Mouse (Mus musculus): ENCODE data around the gene Tmc3. TPM values are rescaled to one million over a fixed set of nuclear protein-coding genes. Genes with fewer than 3 reads are reported as not detected.
A peak's percentile ranks its signal among the peaks of the same experiment; 100 is the strongest.

Tmc3 gene
- polyA plus RNA-seq, 1 experiment: 0.77 TPM

DNA sequence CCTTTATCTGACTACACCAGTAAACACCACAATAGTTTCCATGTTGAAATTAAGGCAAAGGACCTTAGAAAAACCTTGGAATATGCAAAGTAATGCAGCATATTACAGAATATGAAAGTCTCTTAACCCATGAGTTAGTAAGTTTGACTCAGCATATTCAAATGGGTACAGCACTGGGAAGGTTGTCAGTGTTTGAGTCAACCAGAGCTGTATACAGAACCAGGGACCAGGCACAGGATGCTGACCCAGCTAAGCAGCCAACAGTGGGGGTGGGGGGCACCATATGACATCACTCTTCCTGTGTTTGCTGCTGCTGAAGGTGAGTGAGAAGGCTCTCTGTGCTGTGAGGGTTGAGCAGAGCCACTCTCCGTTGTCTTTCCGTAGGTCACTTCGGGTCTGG, 12.3 kb downstream of the Tmc3 start:
- H3K27me3 ChIP-seq (ENCODE audit: control insufficient read depth, insufficient read depth, low read length): no peaks in the 10 kb centered on the region
- no peaks in the 10 kb centered on the region for H3K4me1 ChIP-seq (ENCODE audit: control insufficient read depth, insufficient read depth, insufficient read length)
- TF ChIP-seq POLR2A (IDR thresholded peaks at IDR 0.05; ENCODE audit: low read depth, low read length) (no peak), CTCF (IDR thresholded peaks at IDR 0.05; ENCODE audit: extremely low read depth, insufficient read depth, insufficient read length, insufficient replicate concordance) (no peak)
- 89% methylated on average over 3 of the region's 3 CpGs for WGBS
- H3K36me3 ChIP-seq (ENCODE audit: control insufficient read depth, insufficient read depth, low read length): no peaks in the 10 kb centered on the region
- H3K27ac ChIP-seq (ENCODE audit: insufficient read depth, low read length): no peak overlapping the region
- no peak for DNase-seq (ENCODE audit: low read depth in 1 of 2, low spot score in 2 of 2)
- H3K4me3 ChIP-seq (ENCODE audit: extremely low read depth, insufficient read depth, insufficient read length): no peak overlapping the region

DNA sequence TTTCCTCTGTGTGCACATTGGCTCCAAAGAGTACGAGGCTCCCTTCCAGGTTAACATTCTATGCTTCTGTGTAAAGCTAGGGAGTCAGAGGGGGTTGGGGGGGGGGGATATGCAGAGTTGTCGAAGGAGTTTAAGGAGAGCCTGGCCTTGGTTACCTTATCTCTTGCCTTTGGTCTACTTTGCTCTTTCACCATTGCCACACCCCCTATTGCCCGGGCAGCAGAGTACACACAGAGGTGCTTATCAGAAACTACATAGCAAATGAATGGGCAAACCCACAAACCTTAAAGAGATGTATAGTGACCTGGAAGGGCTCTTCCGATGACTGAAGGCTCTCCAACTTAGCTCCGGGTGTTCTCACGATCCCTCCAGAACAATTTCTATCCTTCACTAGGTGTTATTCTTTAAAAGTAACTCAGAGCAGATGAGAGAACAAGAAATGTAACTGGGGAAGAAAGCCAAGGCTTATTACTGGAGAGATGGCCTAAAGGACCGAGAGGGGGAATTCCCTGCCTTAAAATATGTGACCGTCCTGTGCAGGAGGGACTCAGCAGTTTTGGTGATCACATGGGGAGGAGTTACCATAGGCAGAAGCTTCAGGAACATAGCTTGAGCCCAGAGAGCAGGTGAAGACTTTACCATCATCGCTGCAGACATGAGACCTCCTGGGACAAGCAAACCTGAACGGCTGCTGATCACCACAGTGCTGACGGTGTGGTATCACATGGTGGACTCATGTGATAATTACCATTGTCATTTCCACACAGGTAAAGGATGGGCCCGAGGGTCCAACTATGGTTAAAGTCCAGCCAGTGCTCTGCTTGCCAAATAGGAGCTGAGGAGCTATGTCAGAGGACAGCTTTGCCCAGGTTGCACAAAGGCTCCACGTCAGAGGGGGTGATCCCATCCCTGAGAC, 14.5 kb downstream of the Tmc3 start:
- no peaks in the 10 kb centered on the region for H3K36me3 ChIP-seq (ENCODE audit: control insufficient read depth, insufficient read depth, low read length)

DNA sequence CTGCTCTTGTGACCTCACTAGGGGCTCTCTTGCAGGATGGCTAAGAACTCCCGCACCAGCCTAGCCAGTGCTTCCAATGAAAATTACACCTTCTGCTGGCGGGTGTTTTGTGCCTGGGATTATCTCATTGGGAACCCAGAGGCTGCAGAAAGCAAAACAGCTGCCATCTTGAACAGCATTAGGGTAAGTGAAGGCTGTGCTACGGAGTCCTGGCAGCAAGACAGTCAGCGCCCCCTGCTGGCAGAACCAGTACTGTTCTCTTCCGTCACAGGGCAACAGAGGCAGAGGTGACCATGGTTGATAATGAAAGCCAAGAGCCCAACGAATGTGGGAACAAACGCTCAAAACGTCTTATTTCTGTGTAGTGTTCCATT, 15.2 kb downstream of the Tmc3 start:
- Histone ChIP-seq H3K27me3 (ENCODE audit: control insufficient read depth, insufficient read depth, low read length) (no peaks in the 10 kb centered on the region), H3K27ac (ENCODE audit: insufficient read depth, low read length) (no peak overlapping the region), H3K36me3 (ENCODE audit: control insufficient read depth, insufficient read depth, low read length) (no peaks in the 10 kb centered on the region), H3K4me1 (ENCODE audit: control insufficient read depth, insufficient read depth, insufficient read length) (no peaks in the 10 kb centered on the region), H3K4me3 (ENCODE audit: extremely low read depth, insufficient read depth, insufficient read length) (no peak overlapping the region)
- DNase-seq (ENCODE audit: low read depth in 1 of 2, low spot score in 2 of 2): peak; percentile 31 to 56
- 55% methylated on average over 8 of the region's 8 CpGs for WGBS
- peak; percentile 72; the same call in 1 of the 2 replicates for TF ChIP-seq CTCF (IDR thresholded peaks at IDR 0.05; ENCODE audit: extremely low read depth, insufficient read depth, insufficient read length, insufficient replicate concordance)
- no peak for TF ChIP-seq POLR2A (IDR thresholded peaks at IDR 0.05; ENCODE audit: low read depth, low read length)

More for the DNA sequence above, 14.5 kb downstream of the Tmc3 start:
- no peak for TF ChIP-seq POLR2A (IDR thresholded peaks at IDR 0.05; ENCODE audit: low read depth, low read length)
- TF ChIP-seq CTCF (IDR thresholded peaks at IDR 0.05; ENCODE audit: extremely low read depth, insufficient read depth, insufficient read length, insufficient replicate concordance): no peak
- H3K4me3 ChIP-seq (ENCODE audit: extremely low read depth, insufficient read depth, insufficient read length): no peak overlapping the region
- no peak for DNase-seq (ENCODE audit: low read depth in 1 of 2, low spot score in 2 of 2)
- H3K4me1 ChIP-seq (ENCODE audit: control insufficient read depth, insufficient read depth, insufficient read length): no peaks in the 10 kb centered on the region
- no peaks in the 10 kb centered on the region for H3K27me3 ChIP-seq (ENCODE audit: control insufficient read depth, insufficient read depth, low read length)
- H3K27ac ChIP-seq (ENCODE audit: insufficient read depth, low read length): no peak overlapping the region
- 84% methylated on average over 13 of the region's 13 CpGs for WGBS

DNA sequence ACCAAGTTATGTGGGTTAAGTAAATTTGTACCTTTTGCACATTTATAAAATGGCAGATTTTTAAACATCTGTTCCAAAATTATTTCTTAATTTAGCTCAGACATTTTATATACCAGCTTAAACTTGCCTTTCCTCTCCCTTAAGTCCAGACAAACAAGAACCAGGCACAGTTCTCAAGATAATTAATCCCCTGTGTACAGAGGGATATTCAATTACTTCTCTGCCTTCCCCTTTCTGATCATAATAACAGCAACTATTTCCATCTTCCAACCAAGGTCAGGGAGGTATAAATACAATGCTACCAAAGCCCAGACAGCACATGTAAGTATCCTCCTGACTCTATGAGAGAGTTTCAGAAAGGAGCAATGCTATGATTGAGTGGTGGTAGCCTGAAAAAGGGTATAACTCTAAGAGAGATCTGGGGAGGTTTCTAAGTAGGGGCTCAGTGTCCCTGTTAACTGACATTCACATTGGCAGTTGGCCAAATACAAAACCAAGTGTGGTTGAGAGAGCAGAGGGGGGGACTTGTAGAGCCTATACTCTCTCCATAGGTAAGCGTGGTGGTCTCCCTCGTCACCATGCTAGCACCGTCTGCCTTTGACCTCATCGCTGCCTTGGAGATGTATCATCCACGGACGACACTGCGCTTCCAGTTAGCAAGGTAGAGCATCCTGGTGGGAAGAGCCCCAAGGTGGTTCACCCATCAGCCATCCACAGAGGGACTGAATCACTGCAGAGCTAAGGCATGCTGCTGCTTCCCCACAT, 19.6 kb downstream of the Tmc3 start:
- no peak overlapping the region for H3K4me3 ChIP-seq (ENCODE audit: extremely low read depth, insufficient read depth, insufficient read length)
- no peak for TF ChIP-seq POLR2A (IDR thresholded peaks at IDR 0.05; ENCODE audit: low read depth, low read length)
- no peak for TF ChIP-seq CTCF (IDR thresholded peaks at IDR 0.05; ENCODE audit: extremely low read depth, insufficient read depth, insufficient read length, insufficient replicate concordance)
- no peak overlapping the region for H3K27ac ChIP-seq (ENCODE audit: insufficient read depth, low read length)
- no peaks in the 10 kb centered on the region for H3K27me3 ChIP-seq (ENCODE audit: control insufficient read depth, insufficient read depth, low read length)
- H3K36me3 ChIP-seq (ENCODE audit: control insufficient read depth, insufficient read depth, low read length): no peaks in the 10 kb centered on the region
- no peak for DNase-seq (ENCODE audit: low read depth in 1 of 2, low spot score in 2 of 2)
- peaks cover 3% of the 10 kb centered on the region; the same call in 1 of the 2 replicates for H3K4me1 ChIP-seq (ENCODE audit: control insufficient read depth, insufficient read depth, insufficient read length)
- WGBS: 94% methylated on average over 7 of the region's 7 CpGs

DNA sequence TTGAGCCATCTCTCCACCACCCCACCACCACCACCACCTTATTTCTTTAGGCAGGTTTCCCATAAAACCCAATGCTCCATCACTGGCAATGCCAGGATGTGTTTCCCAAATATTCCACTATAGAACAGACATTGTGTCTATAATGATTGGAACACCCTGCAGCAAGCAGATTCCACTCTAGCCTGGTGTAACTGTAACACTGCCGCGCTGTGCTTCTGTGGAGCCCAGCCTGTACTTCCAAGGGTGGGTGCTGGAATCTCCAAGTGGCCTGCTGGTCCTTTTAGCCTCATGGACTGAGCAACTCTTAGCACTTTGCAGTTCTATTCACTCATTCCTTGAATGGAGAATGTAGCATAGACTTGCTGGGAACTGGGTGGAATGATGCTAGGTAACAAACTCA, 22.1 kb downstream of the Tmc3 start:
- Histone ChIP-seq H3K36me3 (ENCODE audit: control insufficient read depth, insufficient read depth, low read length) (no peaks in the 10 kb centered on the region), H3K27ac (ENCODE audit: insufficient read depth, low read length) (no peak overlapping the region), H3K4me1 (ENCODE audit: control insufficient read depth, insufficient read depth, insufficient read length) (peaks cover 3% of the 10 kb centered on the region; the same call in 1 of the 2 replicates), H3K27me3 (ENCODE audit: control insufficient read depth, insufficient read depth, low read length) (no peaks in the 10 kb centered on the region), H3K4me3 (ENCODE audit: extremely low read depth, insufficient read depth, insufficient read length) (no peak overlapping the region)
- WGBS: 95% methylated on average over 2 of the region's 2 CpGs
- DNase-seq (ENCODE audit: low read depth in 1 of 2, low spot score in 2 of 2): no peak
- no peak for TF ChIP-seq POLR2A (IDR thresholded peaks at IDR 0.05; ENCODE audit: low read depth, low read length)
- TF ChIP-seq CTCF (IDR thresholded peaks at IDR 0.05; ENCODE audit: extremely low read depth, insufficient read depth, insufficient read length, insufficient replicate concordance): no peak

DNA sequence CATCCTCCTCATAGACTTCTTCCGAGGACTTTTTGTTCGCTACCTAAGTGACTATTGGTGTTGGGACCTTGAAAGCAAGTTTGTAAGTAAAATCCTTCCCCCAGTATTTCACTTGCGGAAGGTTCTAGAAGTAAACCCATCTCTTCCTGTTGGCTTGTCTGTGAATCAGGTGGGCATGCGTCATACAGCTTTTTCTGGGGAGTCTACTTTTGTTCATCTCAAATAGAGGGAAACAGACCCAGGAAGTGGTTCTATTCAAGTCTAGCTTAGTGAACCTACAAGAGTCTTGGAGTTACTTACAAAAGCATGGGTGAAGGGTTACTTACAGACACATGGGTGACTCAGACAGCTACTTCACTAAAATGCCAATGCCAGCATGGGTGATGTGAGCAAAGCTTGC, 25.2 kb downstream of the Tmc3 start:
- peak overlapping the region; percentile 74 for H3K27ac ChIP-seq (ENCODE audit: insufficient read depth, low read length)
- H3K27me3 ChIP-seq (ENCODE audit: control insufficient read depth, insufficient read depth, low read length): no peaks in the 10 kb centered on the region
- peaks cover 3% of the 10 kb centered on the region; the same call in 1 of the 2 replicates for H3K4me1 ChIP-seq (ENCODE audit: control insufficient read depth, insufficient read depth, insufficient read length)
- WGBS: 83% methylated on average over 4 of the region's 4 CpGs
- peak in 1 of 2 experiments; percentile 50 for DNase-seq (ENCODE audit: low read depth in 1 of 2, low spot score in 2 of 2)
- H3K4me3 ChIP-seq (ENCODE audit: extremely low read depth, insufficient read depth, insufficient read length): no peak overlapping the region
- TF ChIP-seq CTCF (IDR thresholded peaks at IDR 0.05; ENCODE audit: extremely low read depth, insufficient read depth, insufficient read length, insufficient replicate concordance) (no peak), POLR2A (IDR thresholded peaks at IDR 0.05; ENCODE audit: low read depth, low read length) (no peak)
- H3K36me3 ChIP-seq (ENCODE audit: control insufficient read depth, insufficient read depth, low read length): no peaks in the 10 kb centered on the region
